Mouse (Mus musculus): ENCODE results near the gene Wfs1. TPM values are rescaled to one million over a fixed set of nuclear protein-coding genes. Genes with fewer than 3 reads are reported as not detected.

Gene Wfs1
- polyA plus RNA-seq (2012; ENCODE audit: insufficient read depth, insufficient read length, missing spikeins), result 3.6 and 4.3 TPM in 2 replicates

DNA sequence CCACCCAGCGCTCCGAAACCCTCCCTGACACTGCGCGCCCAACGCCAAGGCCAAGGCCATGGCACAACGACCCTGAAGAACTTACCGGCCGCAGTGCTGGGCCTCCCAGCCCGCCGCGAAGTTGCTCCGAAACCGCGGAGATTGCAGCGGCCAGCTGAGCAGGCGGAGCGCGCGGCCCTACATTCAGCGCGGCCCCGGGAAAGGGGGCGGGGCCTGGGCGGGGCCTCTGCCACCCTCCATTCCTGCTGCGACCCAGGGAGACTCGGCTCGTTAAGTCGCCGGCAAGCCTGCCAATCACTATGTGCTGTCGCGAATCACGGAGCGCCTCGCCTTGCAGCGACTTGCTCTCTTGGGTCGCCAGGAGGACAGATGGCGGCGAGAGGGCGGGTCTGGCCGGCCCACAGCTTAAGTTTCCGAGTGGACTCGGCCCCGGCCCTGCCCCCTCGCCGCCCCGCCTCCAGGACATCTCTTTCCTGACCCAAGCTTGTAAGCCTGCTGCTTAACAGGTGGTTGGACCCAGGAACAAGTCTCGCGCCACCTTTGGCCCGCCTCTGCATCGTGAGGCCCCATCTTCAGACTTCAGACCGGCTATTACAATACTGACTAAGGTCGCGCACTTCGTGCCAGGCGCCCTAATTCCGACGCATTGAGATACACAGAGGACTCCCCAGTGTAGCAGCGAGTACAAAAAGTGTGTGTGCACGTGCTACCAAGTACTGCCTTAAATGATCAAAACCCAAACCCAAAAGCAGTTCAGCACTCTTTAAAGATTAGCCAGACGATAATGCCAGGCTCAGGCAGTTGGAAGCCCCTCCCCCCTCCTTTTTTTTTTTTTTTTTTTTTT lies at the start of gene Wfs1:
Gene Wfs1 (minus strand): TSS at position 425 of the 844 bp plus-strand sequence.
- H3K4me3 ChIP-seq (ENCODE audit: insufficient read depth, low read length), result peak within 1 kb of the TSS; percentile 70
- 0 out of 2 replicates have a peak, but pooled peaks cover 4% of the 10 kb centered on the region for H3K4me1 ChIP-seq (ENCODE audit: control insufficient read depth, insufficient read depth, low read length)
- H3K27ac ChIP-seq (ENCODE audit: insufficient read depth, low read depth, low read length), result no peak within 1 kb of the TSS
- TF ChIP-seq CTCF (IDR thresholded peaks at IDR 0.05; ENCODE audit: low read depth, low read length) (no peak), POLR2A (IDR thresholded peaks at IDR 0.05; ENCODE audit: borderline replicate concordance, low read depth, low read length) (no peak)

DNA sequence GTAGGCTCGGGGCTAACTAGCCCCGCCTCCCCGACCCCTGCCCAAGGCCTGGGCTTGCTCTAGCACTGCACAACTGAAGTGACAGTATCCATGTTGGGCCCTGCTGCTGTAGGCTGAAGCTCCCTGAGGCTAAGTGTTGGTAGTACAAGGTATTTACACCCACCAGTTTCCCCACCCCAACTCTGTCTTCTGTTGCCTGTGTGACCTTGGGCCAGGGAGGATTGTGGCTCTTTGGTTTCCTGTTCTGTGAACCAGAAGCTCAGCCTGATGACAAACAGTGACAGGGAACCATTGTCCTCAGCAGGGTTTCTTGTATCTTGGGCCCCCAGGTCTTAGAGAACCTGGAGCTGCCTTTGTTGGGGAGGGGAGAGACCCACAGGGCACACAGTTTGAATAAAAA lies 47.9 kb upstream of the Wfs1 start:
- TF ChIP-seq POLR2A (IDR thresholded peaks at IDR 0.05; ENCODE audit: borderline replicate concordance, low read depth, low read length) (no peak), CTCF (IDR thresholded peaks at IDR 0.05; ENCODE audit: low read depth, low read length) (no peak)
- no peaks in the 10 kb centered on the region for H3K4me1 ChIP-seq (ENCODE audit: control insufficient read depth, insufficient read depth, low read length)
- H3K4me3 ChIP-seq (ENCODE audit: insufficient read depth, low read length), result no peak overlapping the region
- no peak overlapping the region for H3K27ac ChIP-seq (ENCODE audit: insufficient read depth, low read depth, low read length)

DNA sequence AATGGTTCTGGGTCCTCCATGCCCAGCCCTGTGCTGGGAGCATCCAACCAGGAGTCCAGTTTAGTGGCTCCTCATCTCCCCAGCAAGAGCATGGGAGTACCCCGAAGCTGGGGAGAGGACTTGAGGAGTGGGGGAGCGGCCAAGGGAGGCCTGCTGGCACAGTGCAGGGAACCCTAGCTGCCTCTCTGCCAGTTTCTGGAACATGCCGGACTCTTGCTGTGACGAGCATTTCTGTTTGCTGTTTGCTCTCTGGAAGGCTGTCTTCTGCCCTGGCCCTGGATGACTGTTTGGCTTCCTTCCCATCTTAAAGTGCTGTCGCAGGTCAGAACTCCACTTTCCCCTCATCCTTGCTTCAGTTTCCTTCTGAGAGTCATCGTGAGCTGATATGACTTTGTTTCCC lies 46.9 kb upstream of the Wfs1 start:
- TF ChIP-seq POLR2A (IDR thresholded peaks at IDR 0.05; ENCODE audit: borderline replicate concordance, low read depth, low read length), result no peak
- TF ChIP-seq CTCF (IDR thresholded peaks at IDR 0.05; ENCODE audit: low read depth, low read length), result no peak
- H3K4me1 ChIP-seq (ENCODE audit: control insufficient read depth, insufficient read depth, low read length), result no peaks in the 10 kb centered on the region
- no peak overlapping the region for H3K27ac ChIP-seq (ENCODE audit: insufficient read depth, low read depth, low read length)

DNA sequence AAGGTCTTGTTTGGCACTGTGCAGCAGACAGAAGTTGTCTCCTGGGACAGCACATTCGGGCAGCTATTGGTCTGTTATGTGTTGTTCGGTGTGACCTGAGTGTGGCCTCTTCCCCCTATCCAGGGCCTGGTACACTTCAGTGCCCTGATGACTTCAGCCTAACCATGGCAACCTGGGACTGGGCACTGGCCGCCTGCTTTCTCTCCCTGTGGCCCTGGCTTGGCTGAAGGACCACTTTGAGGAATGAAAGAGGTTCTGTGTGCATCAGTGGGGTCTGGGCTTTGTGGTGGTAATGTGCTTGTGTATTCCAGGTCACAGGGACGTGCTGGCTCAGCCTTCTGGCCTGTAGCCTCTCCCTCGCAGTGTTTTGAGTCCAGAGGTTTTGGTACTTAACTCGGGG lies 46.2 kb upstream of the Wfs1 start:
- no peak overlapping the region for H3K27ac ChIP-seq (ENCODE audit: insufficient read depth, low read depth, low read length)
- H3K4me1 ChIP-seq (ENCODE audit: control insufficient read depth, insufficient read depth, low read length), result no peaks in the 10 kb centered on the region
- TF ChIP-seq CTCF (IDR thresholded peaks at IDR 0.05; ENCODE audit: low read depth, low read length), result no peak
- TF ChIP-seq POLR2A (IDR thresholded peaks at IDR 0.05; ENCODE audit: borderline replicate concordance, low read depth, low read length), result no peak
- H3K4me3 ChIP-seq (ENCODE audit: insufficient read depth, low read length), result no peak overlapping the region

More for the DNA sequence above, 46.9 kb upstream of the Wfs1 start:
- no peak overlapping the region for H3K4me3 ChIP-seq (ENCODE audit: insufficient read depth, low read length)

DNA sequence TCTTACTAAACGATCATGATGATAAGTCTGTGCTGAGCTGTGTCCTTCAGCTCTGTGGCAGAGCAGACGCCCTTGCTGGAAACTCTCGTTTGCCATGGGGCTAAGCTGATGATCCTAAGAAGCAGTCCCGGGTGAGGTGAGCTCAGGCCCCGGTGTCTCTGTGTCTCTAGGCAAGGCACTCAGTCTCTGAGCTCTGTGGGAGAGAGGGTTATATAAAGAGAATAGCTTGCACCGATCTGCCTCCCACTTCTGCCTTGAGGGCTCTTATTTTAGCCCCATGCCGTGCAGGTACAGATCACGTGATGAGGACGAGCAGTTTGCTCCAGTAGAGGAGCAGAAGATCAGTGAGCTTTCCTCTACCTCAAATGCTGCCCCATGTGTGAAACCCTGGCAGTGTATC lies 41.7 kb upstream of the Wfs1 start:
- TF ChIP-seq CTCF (IDR thresholded peaks at IDR 0.05; ENCODE audit: low read depth, low read length), result no peak
- no peak for TF ChIP-seq POLR2A (IDR thresholded peaks at IDR 0.05; ENCODE audit: borderline replicate concordance, low read depth, low read length)
- Histone ChIP-seq H3K27ac (ENCODE audit: insufficient read depth, low read depth, low read length) (no peak overlapping the region), H3K4me1 (ENCODE audit: control insufficient read depth, insufficient read depth, low read length) (no peaks in the 10 kb centered on the region), H3K4me3 (ENCODE audit: insufficient read depth, low read length) (no peak overlapping the region)

DNA sequence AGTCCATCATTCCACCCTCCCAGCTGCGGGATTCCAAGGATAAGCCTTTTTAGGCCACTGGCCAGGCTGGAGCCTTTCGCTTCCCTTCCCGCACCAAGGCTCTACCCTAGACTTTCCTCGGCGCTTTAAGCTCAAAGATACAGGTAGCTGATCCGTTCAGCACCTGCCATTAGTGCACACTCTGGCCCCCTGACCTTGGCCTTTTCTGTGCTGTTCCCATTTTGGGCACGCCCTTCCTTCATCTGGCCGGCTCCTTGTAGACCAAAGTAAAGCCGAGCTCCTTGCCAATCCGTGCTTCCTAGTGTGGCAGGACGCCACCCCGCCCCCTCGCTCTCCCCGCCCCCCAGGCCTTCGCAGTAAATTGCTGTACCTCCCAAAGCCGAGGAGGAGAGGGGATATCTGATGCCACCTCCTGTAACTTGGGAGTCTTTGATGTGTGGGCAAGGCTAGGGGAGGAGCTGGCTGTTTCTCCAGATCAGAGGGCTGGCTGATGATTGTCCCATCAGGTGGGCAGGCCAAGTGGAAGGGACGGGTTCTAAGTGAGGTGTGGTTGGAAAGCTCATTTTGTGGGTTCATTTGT lies 40.4 kb upstream of the Wfs1 start:
- TF ChIP-seq CTCF (IDR thresholded peaks at IDR 0.05; ENCODE audit: low read depth, low read length) (no peak), POLR2A (IDR thresholded peaks at IDR 0.05; ENCODE audit: borderline replicate concordance, low read depth, low read length) (no peak)
- H3K27ac ChIP-seq (ENCODE audit: insufficient read depth, low read depth, low read length), result no peak overlapping the region
- H3K4me1 ChIP-seq (ENCODE audit: control insufficient read depth, insufficient read depth, low read length), result no peaks in the 10 kb centered on the region
- no peak overlapping the region for H3K4me3 ChIP-seq (ENCODE audit: insufficient read depth, low read length)

DNA sequence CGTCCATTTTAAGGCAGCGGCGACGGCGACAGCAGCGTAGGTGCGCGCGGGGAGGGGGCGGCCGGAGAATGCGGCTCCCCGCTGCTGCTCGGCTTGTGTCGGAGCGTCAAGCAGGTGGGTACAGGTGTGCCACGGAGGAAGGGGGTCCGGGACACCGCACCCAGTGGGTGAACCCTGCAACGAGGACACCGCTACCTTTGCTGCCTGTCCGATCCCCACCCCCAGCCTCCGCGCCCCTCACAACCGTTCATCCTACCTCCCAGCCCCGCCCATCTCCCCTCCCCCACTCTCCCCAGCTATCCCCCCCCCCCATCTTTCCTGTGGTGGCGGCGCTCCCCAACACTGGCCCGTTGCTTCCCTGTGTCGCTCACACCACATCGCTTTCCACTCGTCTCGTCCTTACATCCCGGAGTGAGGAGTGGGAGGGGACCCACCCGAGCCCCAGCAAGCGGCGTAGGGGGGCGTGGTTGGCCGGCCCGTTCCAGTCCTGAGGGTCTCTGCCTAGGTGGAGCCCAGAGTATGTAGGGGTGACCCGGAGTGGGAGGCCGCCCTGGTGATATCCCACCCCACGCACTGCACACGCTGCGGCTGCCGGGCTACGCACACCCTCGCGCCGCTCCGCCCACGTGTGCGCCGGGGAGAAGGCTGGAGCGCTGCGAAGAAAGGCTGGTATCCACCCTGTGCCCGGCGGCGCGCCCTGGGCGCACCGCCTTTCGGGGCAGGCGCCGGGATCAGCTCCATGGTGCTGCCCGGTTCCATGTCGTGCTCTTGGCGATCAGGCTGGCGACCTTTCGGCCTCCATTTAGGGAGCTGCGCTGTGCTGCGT lies 39.7 kb upstream of the Wfs1 start:
- H3K4me3 ChIP-seq (ENCODE audit: insufficient read depth, low read length), result peak overlapping the region; percentile 44
- TF ChIP-seq POLR2A (IDR thresholded peaks at IDR 0.05; ENCODE audit: borderline replicate concordance, low read depth, low read length) (no peak), CTCF (IDR thresholded peaks at IDR 0.05; ENCODE audit: low read depth, low read length) (no peak)
- no peak overlapping the region for H3K27ac ChIP-seq (ENCODE audit: insufficient read depth, low read depth, low read length)
- H3K4me1 ChIP-seq (ENCODE audit: control insufficient read depth, insufficient read depth, low read length), result no peaks in the 10 kb centered on the region

DNA sequence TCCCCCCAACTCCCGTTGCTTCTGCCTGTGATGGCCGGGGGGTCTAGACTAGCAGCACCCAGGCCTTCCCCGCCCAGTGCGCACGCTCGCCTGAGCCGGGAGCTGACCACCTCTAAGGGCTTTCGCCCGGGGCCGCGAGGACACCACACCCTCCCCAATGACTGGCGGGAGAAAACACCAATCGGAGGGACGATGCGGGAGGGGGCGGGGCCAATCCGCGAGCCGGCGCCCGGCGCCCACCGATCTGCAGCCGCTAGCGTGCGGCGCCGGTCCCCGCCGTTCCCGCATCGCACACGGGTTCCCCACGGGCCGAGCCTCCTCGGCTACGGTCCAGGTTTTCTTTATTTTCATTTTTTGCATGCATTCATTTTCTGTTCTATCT lies 39.1 kb upstream of the Wfs1 start:
- Histone ChIP-seq H3K4me3 (ENCODE audit: insufficient read depth, low read length) (peak overlapping the region; percentile 44), H3K4me1 (ENCODE audit: control insufficient read depth, insufficient read depth, low read length) (no peaks in the 10 kb centered on the region), H3K27ac (ENCODE audit: insufficient read depth, low read depth, low read length) (no peak overlapping the region)
- TF ChIP-seq CTCF (IDR thresholded peaks at IDR 0.05; ENCODE audit: low read depth, low read length), result no peak
- no peak for TF ChIP-seq POLR2A (IDR thresholded peaks at IDR 0.05; ENCODE audit: borderline replicate concordance, low read depth, low read length)

DNA sequence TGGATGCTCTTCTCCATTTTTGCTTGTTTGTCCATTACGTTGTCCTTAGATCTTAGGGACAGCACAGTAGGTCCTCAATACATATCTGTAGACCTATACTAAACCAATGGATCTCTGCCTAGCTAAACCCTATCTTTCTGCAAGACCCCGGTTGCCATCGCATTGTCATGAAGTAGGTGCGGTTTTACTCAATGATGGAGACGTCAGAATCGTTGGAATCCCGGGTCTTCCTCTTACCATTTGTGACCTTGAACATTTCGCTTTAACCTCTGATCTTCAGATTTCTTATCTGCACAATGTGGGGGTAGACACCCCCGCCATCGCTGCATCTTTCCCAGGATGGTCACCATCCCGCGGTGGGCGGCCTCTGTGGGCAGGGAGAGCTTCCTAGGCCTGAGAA lies 38.7 kb upstream of the Wfs1 start:
- H3K4me3 ChIP-seq (ENCODE audit: insufficient read depth, low read length), result peak overlapping the region; percentile 44; the same call in 1 of the 2 replicates
- no peak overlapping the region for H3K27ac ChIP-seq (ENCODE audit: insufficient read depth, low read depth, low read length)
- H3K4me1 ChIP-seq (ENCODE audit: control insufficient read depth, insufficient read depth, low read length), result no peaks in the 10 kb centered on the region
- no peak for TF ChIP-seq CTCF (IDR thresholded peaks at IDR 0.05; ENCODE audit: low read depth, low read length)
- TF ChIP-seq POLR2A (IDR thresholded peaks at IDR 0.05; ENCODE audit: borderline replicate concordance, low read depth, low read length), result no peak

All from bone marrow macrophage, adult 2 months (primary cell).